Mouse (Mus musculus): Measurements from ENCODE around the gene Bach1.

DNA sequence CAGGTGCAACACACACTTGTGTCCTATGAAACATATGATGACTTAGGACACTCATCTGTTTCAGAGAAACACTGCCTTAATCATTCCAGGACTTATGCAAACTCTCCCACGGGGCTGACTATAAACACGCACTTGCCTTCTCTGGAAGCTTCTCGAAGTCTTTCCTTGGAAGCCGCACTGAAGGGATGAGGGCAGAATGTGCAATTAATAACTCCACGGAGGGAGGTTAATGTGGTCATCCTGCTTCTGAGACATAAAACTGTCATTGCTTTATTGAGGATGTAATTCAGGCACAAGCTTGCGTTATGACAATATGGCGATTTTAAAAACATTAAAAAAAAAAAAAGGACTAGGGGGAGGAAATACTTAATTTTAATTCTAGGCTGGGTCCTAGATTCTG lies 82.9 kb downstream of the Bach1 start:
- TF ChIP-seq CTCF (IDR thresholded peaks at IDR 0.05; ENCODE audit: low read depth), result no peak
- no peak for TF ChIP-seq EP300 (IDR thresholded peaks at IDR 0.05; ENCODE audit: low read depth)
